Mouse (Mus musculus): Measurements from ENCODE around the gene Pih1d2.
"Not testable (repeated sequence)": the region's sequence is repeated elsewhere in the genome, so short reads cannot be mapped to it uniquely, and the experiment has no call there.

GRCm38 (mm10) chr9:50630903-50631302 lies 13.8 kb downstream of the Pih1d2 start:
- TF ChIP-seq CTCF (IDR thresholded peaks at IDR 0.05; ENCODE audit: control insufficient read depth, insufficient read depth, low read length); POLR2A (IDR thresholded peaks at IDR 0.05; ENCODE audit: borderline replicate concordance, control insufficient read depth, low read depth, low read length): not testable (repeated sequence)

All from bone marrow, adult 2 months (tissue).